Mouse (Mus musculus) gastrocnemius, postnatal 10 days (tissue): ENCODE measurements around the gene Trappc10. TPM values are rescaled to one million over a fixed set of nuclear protein-coding genes. Genes with fewer than 3 reads are reported as not detected.
"Not testable (repeated sequence)": the region's sequence is repeated elsewhere in the genome, so short reads cannot be mapped to it uniquely, and the experiment has no call there.

ENCODE experiments used
- DNase-seq: peaks from one replicate; pipeline ENCODE4 v3.0.0; 2021; ENCODE audit warnings: mixed read lengths
- total RNA-seq, 2 experiments: library from RNA; stranded (reverse); gene quantifications; 2 replicates each; pipeline ENCODE4 v1.2.3; 2021

Gene Trappc10
- total RNA-seq, 2 experiments from 2014 or later, result 35.2 to 37.9 TPM

GRCm38 (mm10) chr10:78211311-78211710 is 33.1 kb downstream of the Trappc10 start:
- no peak for DNase-seq

- no peak for DNase-seq
These were observed 43.3 kb downstream of the Trappc10 start for GRCm38 (mm10) chr10:78201182-78201581.

DNA sequence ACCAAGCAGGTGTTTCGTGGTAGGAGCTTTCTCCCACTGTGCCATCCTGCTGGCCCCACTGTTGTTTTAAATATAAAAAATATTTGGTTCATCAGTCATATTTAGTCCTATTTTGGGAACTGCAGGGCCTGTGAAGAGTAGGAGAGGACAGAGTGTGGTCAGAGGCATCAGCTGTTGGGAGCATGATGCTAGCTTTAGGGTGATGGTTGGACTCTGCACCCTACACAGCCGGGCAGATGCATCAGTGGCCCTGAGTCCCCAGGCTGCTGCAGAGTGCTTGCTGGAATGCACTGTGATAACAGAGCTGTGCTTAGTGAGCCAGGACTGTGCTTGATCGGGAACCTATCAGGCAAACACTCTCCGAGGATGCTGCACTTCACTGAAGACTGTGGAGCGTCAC is 51.5 kb downstream of the Trappc10 start:
- DNase-seq, result no peak

DNA sequence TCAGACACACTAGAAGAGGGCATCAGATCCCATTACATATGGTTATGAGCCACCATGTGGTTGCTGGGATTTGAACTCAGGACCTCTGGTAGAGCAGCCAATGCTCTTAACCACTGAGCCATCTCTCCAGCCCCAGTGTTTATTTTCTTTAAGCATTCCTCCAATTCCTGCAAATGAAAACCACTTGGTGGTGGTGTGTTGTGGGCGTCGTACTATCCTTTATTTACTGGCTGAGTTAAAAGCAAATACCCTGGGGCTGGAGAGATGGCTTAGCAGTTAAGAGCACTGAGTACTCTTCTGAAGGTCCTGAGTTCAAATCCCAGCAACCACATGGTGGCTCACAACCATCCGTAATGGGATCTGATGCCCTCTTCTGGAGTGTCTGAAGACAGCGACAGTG is 58.4 kb downstream of the Trappc10 start:
- not testable (repeated sequence) for DNase-seq

DNA sequence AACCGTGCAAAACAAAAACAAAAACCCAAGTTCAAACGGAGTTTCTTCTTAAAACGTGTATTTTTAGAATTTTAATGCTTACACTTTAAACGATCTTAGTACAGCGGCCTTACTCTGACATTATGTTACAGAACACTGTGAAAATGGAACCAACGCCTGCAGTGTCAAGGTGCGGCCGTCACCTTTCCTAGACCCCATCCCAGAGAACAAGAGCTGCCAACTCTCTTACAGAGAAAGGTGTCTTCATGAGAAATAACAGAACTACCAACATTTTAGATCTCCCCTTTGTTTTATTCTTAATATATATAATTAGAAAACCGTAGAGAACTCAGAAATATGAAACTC is 59.1 kb downstream of the Trappc10 start:
- DNase-seq, result no peak

GRCm38 (mm10) chr10:78184531-78185380 is 59.7 kb downstream of the Trappc10 start, which contains the start of gene Pwp2:
Gene Pwp2 (minus strand): TSS chr10:78185149.
- peak; percentile 89 for DNase-seq

- no peak for DNase-seq
These were observed 60.9 kb downstream of the Trappc10 start for GRCm38 (mm10) chr10:78183577-78183976.

DNA sequence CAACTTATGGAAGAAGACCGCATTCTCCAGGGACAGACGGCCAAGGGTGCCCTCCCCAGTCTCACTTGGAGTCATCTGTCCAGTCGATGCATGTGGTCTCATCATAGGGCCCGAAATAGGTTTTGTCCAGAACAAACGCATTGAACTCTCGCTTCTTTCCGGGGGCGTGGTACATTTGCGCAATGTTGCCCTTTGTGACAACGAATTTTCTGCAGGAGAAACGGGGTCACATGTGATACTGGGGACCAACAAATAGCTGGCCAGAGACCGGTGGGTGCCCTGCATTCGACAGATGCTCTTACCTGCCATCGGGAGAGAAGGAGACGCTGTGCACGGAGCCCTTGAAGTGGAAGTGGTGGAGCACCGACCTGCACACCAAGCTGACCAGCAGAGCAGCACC is 62.1 kb downstream of the Trappc10 start:
- DNase-seq, result no peak

- no peak for DNase-seq
These were observed 70.0 kb downstream of the Trappc10 start for GRCm38 (mm10) chr10:78174474-78174873.

DNA sequence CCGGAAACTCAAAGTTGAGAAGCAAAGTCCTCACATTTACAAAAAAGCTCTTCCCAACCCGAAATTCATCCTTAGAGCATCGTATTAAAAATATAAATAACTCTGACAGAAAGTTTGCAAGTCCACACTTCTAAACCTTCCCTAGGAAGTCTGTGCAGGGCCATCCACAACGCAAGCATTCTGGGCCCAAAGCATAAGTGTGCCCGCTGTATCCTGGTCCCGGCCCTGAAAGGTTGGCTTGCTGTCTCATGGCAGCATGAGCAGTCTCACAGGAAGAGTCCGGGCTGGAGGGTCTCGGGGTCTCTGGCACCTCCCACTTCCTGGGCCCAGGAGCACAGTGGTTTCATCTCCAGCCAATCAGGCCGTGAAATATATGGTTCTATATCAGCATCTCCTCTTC is 72.9 kb downstream of the Trappc10 start:
- DNase-seq, result no peak

DNA sequence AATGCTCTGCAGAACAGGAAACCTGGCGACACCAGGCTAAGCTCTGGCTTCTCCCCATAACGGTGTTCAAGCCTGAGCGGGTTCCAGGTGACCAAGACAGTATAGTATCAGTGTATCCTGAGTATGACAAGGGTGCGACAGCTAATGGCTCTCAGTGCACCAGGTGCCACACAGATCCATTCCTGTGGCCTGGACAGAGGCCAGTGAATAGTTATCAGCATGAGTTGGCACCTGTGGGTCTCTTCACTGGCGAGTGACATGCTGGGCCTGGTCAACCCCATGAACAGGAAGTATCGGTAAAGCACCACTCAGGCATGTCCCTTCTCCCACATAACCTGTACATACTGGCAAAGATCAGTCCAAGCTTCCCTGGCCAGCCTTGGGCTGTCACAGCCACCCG is 73.4 kb downstream of the Trappc10 start:
- DNase-seq, result no peak

- no peak for DNase-seq
These were observed 74.0 kb downstream of the Trappc10 start for GRCm38 (mm10) chr10:78170445-78170844.

DNA sequence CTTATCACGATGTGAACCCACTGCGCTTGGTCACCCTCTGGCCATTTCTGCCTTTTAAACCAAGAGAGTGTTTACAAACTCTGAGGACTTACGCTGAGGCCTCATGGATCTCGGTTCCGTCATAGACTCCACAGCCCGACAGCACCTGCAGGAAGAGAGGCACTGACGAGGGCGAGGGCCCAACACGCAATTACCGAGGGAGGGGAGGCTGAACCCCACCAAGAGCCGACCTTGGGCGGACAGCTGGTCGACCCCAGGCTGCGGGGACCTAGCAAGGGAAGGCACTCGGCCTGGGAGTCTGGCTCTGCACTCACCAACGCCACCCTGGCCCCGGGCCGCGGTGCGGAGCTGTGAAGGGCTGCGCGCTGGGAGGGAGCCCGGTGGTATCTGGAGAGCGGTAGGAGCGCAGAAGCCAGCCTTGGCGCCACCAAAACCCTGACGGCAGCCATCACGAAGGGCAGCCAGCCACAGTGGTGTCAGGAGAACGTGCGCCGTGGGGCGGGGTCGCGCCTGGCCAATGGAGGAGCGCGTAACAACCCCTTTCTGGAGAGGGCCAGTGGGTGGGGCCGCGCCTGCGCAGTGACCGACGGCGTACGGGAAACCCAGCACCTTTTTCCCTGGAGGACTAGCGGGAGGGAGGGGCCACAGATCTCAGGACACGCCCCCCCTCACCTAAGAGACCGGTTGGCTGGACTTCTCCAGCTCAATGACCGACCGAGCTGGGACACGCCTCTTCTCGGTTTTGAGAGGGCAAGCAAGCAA is 75.0 kb downstream of the Trappc10 start, which contains the start of gene D10Jhu81e:
TSS of gene D10Jhu81e (minus strand) at position 502 of the 762 bp plus-strand sequence.
- DNase-seq, result peak; percentile 100

DNA sequence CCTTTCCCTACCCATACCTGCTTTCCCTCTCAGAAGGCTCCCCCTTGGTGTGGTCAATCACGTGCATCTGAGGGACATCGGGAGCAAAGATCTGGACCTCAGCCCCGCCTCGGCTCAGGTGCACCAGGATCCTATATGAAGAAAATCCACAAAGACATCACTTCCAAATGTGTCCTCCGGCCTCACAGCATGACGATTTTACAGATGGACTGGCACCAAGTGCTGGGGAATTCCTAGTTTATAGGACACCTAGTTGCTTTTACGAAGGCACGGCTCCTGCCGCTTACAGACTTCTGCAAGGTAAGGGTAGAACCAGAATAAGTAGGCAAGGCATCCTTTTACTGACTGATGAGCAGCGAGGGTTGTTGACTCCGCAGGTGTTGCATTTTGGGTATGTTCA is 75.6 kb downstream of the Trappc10 start:
- no peak for DNase-seq

GRCm38 (mm10) chr10:78167775-78168174 is 76.7 kb downstream of the Trappc10 start:
- DNase-seq, result no peak

- no peak for DNase-seq
These were observed 77.1 kb downstream of the Trappc10 start for GRCm38 (mm10) chr10:78167333-78167732.

DNA sequence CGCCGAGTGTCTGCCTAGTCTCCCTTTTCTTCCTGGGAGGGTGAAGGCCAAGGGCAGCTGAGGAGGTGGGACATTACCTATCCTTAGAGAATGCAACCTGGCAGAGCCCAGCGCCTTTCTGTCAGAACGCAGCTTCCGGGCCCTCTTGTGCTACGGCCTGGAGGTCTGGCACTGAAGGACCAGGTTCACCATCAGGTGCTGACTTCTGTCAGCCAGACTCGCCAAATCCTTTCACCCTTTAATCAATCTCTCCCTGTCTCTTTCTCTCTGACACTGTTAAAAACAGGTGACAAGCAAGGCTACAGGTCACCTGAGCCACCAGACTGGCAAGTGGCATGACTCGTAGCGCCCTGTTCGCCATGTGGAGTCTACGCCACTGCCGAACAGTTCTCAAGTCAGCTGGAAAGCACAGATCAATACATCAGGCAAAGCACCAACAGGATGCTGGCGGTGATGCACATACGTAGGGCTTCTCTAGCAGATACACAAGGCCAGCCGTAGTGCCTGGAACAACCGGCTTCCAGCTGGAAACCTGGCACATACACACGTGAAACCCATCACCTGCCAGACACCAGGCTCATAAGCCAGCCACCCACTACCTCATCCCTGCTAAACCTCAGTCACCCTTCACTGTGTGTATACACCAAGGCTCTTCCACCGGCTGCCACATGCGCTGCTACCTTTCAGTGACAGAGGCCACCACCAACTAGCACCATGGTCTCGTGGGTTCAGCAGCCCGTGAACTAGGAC is 79.0 kb downstream of the Trappc10 start:
- DNase-seq, result no peak

- no peak for DNase-seq
These were observed 79.7 kb downstream of the Trappc10 start for GRCm38 (mm10) chr10:78164786-78165185.

- peak; percentile 70 for DNase-seq
These were observed 80.5 kb downstream of the Trappc10 start for GRCm38 (mm10) chr10:78163923-78164322.

- no peak for DNase-seq
These were observed 81.2 kb downstream of the Trappc10 start for GRCm38 (mm10) chr10:78163241-78163640.

DNA sequence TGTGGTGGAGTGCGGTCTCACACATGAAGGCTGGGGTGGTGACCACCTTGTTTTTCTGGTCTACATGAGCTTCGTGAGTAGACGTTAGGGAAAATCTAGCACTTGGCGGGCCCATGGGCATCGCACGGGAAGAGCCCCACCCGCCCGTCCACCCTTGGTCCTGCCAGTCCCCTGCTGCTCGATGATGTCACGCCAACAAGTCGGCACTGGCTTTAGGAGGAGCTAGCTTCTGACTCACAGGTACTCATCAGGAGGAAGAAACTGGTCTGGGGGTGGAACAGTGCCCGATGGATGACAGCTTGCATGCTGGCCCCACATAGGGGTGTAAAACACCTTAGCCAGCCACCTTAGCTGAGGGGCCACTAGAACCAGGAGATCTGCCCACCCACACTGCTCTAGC is 81.8 kb downstream of the Trappc10 start:
- no peak for DNase-seq

GRCm38 (mm10) chr10:78161096-78161495 is 83.3 kb downstream of the Trappc10 start:
- no peak for DNase-seq
